Mouse (Mus musculus) B cell, adult 62 days (primary cell): Measurements from ENCODE around the gene Spdye4a. TPM values are rescaled to one million over a fixed set of nuclear protein-coding genes. Genes with fewer than 3 reads are reported as not detected.

Experiments
- total RNA-seq: library from RNA; stranded (reverse); gene quantifications from 4 replicates; pipeline ENCODE4 v1.2.4, GENCODE M21; 2023

Gene Spdye4a
- not detected in 4 replicates for total RNA-seq

GRCm38 (mm10) chr5:143226790-143227189 is at the start of gene Spdye4a:
Gene Spdye4a (minus strand): TSS chr5:143226890.

GRCm38 (mm10) chr5:143269363-143270150 is 42.9 kb upstream of the Spdye4a start, which contains the start of gene Zfp316:
Gene Zfp316 (minus strand): TSS chr5:143270022.

GRCm38 (mm10) chr5:143235028-143235693 is 8.5 kb upstream of the Spdye4a start, which contains the start of gene Zfp12:
Gene Zfp12 (plus strand): TSS chr5:143235163.

GRCm38 (mm10) chr5:143180255-143181076 is 46.2 kb downstream of the Spdye4a start, which contains the start of the genes Rbak and Spdye4b:
Gene Rbak (minus strand): TSS chr5:143180775.
Gene Spdye4b (plus strand): TSS chr5:143181017.

Other genes starting within 250 kb of the Spdye4a start
- 112 to 125 TPM (median 123 TPM) in 4 replicates for gene Rnf216, start 113.9 kb downstream of the Spdye4a start, total RNA-seq
- 0.32 to 0.36 TPM (median 0.34 TPM) in 3 of 4 replicates, not detected in the other for gene Olfr718-ps1, start 79.3 kb downstream of the Spdye4a start, total RNA-seq
- 11.2 to 13.6 TPM (median 12.1 TPM) in 4 replicates for gene Rbak, start 46.1 kb downstream of the Spdye4a start, total RNA-seq
- 0.35 TPM in 1 of 4 replicates, not detected in the others for gene Spdye4b, start 45.9 kb downstream of the Spdye4a start, total RNA-seq
- 20.4 to 32.5 TPM (median 24.3 TPM) in 4 replicates for gene Zfp12, start 8.3 kb upstream of the Spdye4a start, total RNA-seq
- 7.2 to 8.5 TPM (median 7.2 TPM) in 4 replicates for gene Zfp316, start 43.1 kb upstream of the Spdye4a start, total RNA-seq
- gene Zfp853, start 66.7 kb upstream of the Spdye4a start, total RNA-seq = 0.61 to 1.0 TPM (median 0.91 TPM) in 4 replicates
- gene E130309D02Rik, start 88.5 kb upstream of the Spdye4a start, total RNA-seq = 33.5 to 37.9 TPM (median 35.2 TPM) in 4 replicates
- 61.1 to 63.7 TPM (median 61.6 TPM) in 4 replicates for gene Zdhhc4, start 102.4 kb upstream of the Spdye4a start, total RNA-seq
- gene Grid2ip, start 130.4 kb upstream of the Spdye4a start, total RNA-seq = not detected in 4 replicates
- gene Kdelr2, start 176.9 kb upstream of the Spdye4a start, total RNA-seq = 25.7 to 33.5 TPM (median 32.4 TPM) in 4 replicates
- 11.5 to 13.3 TPM (median 12.8 TPM) in 4 replicates for gene Daglb, start 237.7 kb upstream of the Spdye4a start, total RNA-seq